Mouse (Mus musculus) mouse embryonic stem cell (cell line): Measurements from ENCODE around the gene Hist1h3h.
"Not testable (repeated sequence)": the region's sequence is repeated elsewhere in the genome, so short reads cannot be mapped to it uniquely, and the experiment has no call there.

Experiments used
- in situ Hi-C, 2 experiments: fragments of 300-500 bp; cut with MboI; formaldehyde crosslinking; loops; 1 replicate in 1 of 2; 3 replicates in 1 of 2; pipeline ENCODE4 v1.14.3; 2019 to 2020; ENCODE audit warnings: low sequenced_read_pairs in 2 of 2, low pct_unique_long_range_greater_than_20kb in 1 of 2, mixed read lengths in 1 of 2; ENCODE audit not compliant: unreplicated experiment in 1 of 2

Hist1h3h gene

GRCm38 (mm10) chr13:21754294-21755001 is 37.0 kb downstream of the Hist1h3h start:
- in situ Hi-C loops = not testable (repeated sequence)

GRCm38 (mm10) chr13:21755707-21756106 is 38.2 kb downstream of the Hist1h3h start:
- in situ Hi-C loops = no loop called here
